Mouse (Mus musculus) adrenal gland, postnatal 36 days (tissue): ENCODE measurements at regions not wholly inside any gene's neighbourhood (a gene's known extent, or its start where the extent isn't known, plus 50 kb on each side); places are given as distances from the start of the nearest gene placed in this dataset. TPM values are rescaled to one million over a fixed set of nuclear protein-coding genes. Genes with fewer than 3 reads are reported as not detected.
"Not testable (repeated sequence)": the region's sequence is repeated elsewhere in the genome, so short reads cannot be mapped to it uniquely, and the experiment has no call there.

Source experiments
- DNase-seq, 2 experiments: peaks; one replicate each; pipeline ENCODE4 v3.0.0; 2021; ENCODE audit warnings: mixed read lengths in 1 of 2
- microRNA-seq: library from miRNA; unstranded; fragments of <30 nt; microRNA quantifications from one replicate; pipeline ENCODE4 v1.2.0, GENCODE M21; 2021

DNA sequence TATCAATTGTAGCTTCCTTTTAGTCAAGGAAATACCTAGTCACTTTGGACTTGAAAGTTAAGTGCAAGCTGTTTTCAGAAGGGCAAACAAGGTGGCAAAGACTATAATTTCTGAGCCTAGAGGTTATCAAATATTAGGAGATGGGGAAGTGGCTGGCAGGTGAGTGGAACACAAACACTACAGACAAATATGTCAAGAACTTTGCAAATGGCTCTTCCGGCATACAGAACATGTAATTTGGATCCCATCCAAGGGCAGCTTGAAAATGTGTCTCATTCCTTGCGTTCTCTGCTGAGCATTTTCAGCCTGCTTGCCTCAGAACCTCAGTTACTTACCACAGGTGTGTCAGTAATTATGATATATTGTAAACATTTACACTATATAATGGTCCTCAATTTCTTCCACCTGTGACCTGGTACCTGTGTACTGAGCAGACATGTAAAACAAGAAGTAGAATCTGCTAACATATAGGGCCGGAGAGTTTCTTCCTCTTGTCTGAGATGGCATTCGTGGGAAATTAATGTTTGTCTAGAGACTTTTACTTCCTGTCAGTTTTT is 1346.3 kb upstream of the Got2 start:
- no peak for DNase-seq

DNA sequence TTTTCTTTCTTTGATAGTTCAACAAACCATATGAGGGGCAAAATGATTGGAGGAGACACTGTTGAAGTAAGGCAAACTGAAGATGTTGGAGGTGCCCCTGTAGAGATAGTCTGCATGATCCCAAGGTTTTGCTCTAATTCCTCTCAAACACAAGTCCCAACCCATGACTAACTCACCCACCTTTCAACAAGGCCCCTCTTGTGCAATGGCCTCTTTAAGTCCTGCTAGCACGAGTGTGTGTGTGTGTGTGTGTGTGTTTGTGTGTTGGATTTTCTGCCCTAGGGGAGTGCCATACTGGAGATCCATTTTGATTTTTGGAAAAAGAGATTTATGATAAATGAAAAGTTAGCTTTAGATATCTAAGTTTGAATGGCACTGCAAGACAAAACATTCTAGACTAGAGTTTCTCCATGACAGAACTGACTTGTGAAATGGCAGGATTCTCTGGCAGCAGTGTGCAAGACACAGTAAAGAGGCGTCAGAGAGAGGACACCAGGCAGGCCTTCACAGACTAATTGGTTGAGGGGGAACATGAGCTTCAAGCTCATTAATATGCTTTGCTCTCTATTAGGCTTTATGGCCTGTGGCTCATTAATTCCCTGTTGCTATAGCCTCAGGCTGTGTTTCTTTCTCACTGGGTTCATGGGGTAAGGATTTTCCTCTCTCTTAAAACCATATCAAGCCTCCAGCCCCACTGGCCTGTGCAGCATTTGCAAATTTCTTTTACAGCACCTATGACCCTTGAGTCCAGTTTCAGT is 1344.5 kb upstream of the Got2 start:
- DNase-seq, result no peak

DNA sequence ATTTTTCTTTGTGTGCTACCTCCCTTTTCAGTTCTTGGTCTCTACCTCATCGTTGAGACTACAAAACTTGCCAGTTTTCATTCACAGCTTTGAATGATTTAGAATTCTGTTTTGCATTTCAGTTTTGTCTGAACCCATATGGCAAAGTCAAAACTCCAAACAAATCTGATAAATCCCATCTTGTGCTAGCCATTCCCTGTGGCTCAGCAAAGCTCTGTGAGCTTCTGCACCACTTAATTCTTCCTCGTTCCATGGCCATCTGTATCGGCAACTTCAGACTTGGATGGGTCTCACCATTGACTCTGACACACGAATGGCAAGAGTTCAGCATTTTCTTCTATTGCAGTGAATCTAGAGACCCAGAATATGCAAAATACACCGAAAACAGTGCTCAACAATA is 1343.3 kb upstream of the Got2 start:
- DNase-seq, result no peak

DNA sequence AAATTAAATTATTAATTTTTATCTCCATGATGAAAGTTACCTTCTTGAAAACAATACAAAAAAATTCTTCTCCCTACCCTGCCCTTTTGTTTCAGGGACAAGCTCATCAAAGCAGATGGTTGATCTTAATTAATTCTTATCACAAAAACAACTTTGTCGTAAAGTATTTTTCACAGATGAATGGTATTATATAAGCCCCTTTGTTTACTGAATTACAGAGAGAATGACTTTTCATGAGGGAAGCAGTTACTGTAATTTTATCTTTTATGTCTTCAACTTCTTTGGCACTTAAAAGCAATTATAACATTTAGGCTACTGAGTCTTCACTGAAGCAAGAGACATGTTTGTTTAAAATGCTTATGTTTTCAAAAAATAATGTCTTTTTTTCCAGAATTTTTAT is 1303.5 kb upstream of the Got2 start:
- DNase-seq, result no peak

DNA sequence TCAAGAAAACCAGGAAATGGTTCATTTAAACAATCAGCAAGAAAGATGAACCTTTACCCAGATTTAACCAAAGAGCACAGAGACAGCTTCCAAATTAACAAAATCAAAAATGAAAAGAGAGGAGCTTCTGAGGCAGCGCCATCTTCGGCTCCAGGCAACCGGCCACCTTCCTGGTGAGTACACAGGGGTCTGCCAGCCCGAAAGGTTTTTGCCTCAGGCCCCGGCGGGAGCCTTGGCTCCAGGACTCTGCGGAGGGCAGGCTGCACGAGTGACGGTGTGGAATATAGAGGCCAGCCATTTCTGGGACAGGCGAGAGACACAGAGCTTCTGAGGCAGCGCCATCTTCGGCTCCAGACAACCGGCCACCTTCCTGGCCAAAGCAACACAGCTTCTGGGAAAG is 1295.5 kb upstream of the Got2 start:
- DNase-seq, result not testable (repeated sequence)

DNA sequence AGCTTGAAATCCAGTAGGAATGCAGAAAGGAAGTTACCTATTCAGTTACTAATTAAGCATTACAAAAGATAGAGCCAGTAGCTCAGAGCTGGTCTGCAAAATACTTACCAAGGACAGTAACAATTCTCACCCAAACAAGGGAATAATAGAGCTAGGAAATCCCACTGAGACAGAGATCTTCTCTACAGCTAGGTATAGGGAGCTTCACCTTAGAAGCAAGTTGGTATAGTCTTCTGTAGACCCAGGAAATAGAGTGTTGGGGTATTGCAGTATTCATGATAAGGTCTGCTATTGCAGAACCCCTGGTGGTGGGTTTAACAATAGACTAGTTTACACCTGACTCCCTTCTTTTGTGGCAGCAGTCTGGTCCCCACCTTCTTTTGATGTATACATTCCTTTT is 1294.1 kb upstream of the Got2 start:
- DNase-seq, result not testable (repeated sequence)

Small RNAs in the stretch of these regions (microRNA-seq; reads per million reads assigned to microRNA genes)
- gene Gm26399, result not detected
